Mouse (Mus musculus) hindbrain, postnatal 0 days (tissue): ENCODE measurements at regions not wholly inside any gene's neighbourhood (a gene's known extent, or its start where the extent isn't known, plus 50 kb on each side); places are given as distances from the start of the nearest gene placed in this dataset.
"Not testable (repeated sequence)": the region's sequence is repeated elsewhere in the genome, so short reads cannot be mapped to it uniquely, and the experiment has no call there.

ENCODE experiments used
- ATAC-seq: fragments of 200-750 bp; cut with Nextera tagmentation; 2 replicates; pipeline ENCODE4 v1.8.0; 2017; ENCODE audit warnings: mild to moderate bottlenecking, moderate TSS enrichment, moderate library complexity
- DNase-seq: peaks from one replicate; pipeline ENCODE4 v3.0.0-alpha.2; 2015; ENCODE audit warnings: low spot score
- H3K27ac ChIP-seq: fragments of 300-500 bp; sonication (generic); 2 replicates; pipeline ENCODE4 v1.5.1; 2014; ENCODE audit warnings: mild to moderate bottlenecking
- H3K27me3 ChIP-seq: fragments of 300-500 bp; sonication (generic); 2 replicates; pipeline ENCODE4 v1.6.1; 2014; ENCODE audit warnings: low read length, mixed read lengths; ENCODE audit not compliant: insufficient read depth
- H3K36me3 ChIP-seq: fragments of 300-500 bp; sonication (generic); 2 replicates; pipeline ENCODE4 v1.6.1; 2014; ENCODE audit warnings: low read length, mixed read lengths; ENCODE audit not compliant: insufficient read depth
- H3K4me1 ChIP-seq: fragments of 300-500 bp; sonication (generic); 2 replicates; pipeline ENCODE4 v1.6.1; 2014; ENCODE audit warnings: antibody characterized with exemption, low read length, mixed read lengths; ENCODE audit not compliant: insufficient read depth
- H3K4me2 ChIP-seq: fragments of 300-500 bp; sonication (generic); 2 replicates; pipeline ENCODE4 v1.6.1; 2014; ENCODE audit warnings: low read depth, mild to moderate bottlenecking, low read length, moderate library complexity, mixed read lengths
- H3K4me3 ChIP-seq: fragments of 300-500 bp; sonication (generic); 2 replicates; pipeline ENCODE4 v1.5.1; 2014; ENCODE audit warnings: low read length
- H3K9ac ChIP-seq: fragments of 300-500 bp; sonication (generic); replicated peaks from 2 replicates; pipeline ENCODE4 v1.6.1; 2014; ENCODE audit warnings: mild to moderate bottlenecking, low read length, moderate library complexity, mixed read lengths
- H3K9me3 ChIP-seq: fragments of 300-500 bp; sonication (generic); 2 replicates; pipeline ENCODE4 v1.6.1; 2016; ENCODE audit warnings: low read length, mixed read lengths
- CTCF ChIP-seq: IDR thresholded peaks from 2 replicates; pipeline ENCODE4 v1.5.1; 2016; ENCODE audit warnings: antibody characterized with exemption, control low read depth, low read depth
- WGBS: fragments of 180-500 bp; shearing (Covaris S2); extraction: QIAGEN DNeasy Blood & Tissue Kit; methylation state at CpG from one replicate; pipeline ENCODE4 v1.1.7; 2014; 5-methylcytosine and 5-hydroxymethylcytosine counted together

- 95% methylated on average over 1 of the region's 1 CpGs for WGBS
- not testable (repeated sequence) for H3K27me3 ChIP-seq, H3K4me2 ChIP-seq, H3K27ac ChIP-seq, H3K36me3 ChIP-seq, H3K9me3 ChIP-seq, H3K4me1 ChIP-seq, DNase-seq, ATAC-seq, H3K4me3 ChIP-seq, H3K9ac ChIP-seq
Measured at GRCm38 (mm10) chr12:119708715-119709114, 236.9 kb upstream of the Tmem196 start.

- Histone ChIP-seq H3K9ac (no peak overlapping the region), H3K4me1 (no peaks in the 10 kb centered on the region), H3K9me3 (no peaks in the 10 kb centered on the region), H3K27me3 (no peaks in the 10 kb centered on the region), H3K27ac (no peak overlapping the region), H3K36me3 (no peaks in the 10 kb centered on the region), H3K4me2 (no peak overlapping the region), H3K4me3 (no peak overlapping the region)
- DNase-seq (no peak), ATAC-seq (no peak)
- TF ChIP-seq CTCF, result no peak
- WGBS, result 46% methylated on average over 2 of the region's 2 CpGs
Measured at GRCm38 (mm10) chr12:119730789-119731188, 214.8 kb upstream of the Tmem196 start.

GRCm38 (mm10) chr12:119762580-119762979 lies 183.0 kb upstream of the Tmem196 start:
- DNase-seq, result peak; percentile 6
- Histone ChIP-seq H3K4me2 (no peak overlapping the region), H3K4me3 (no peak overlapping the region), H3K9me3 (no peaks in the 10 kb centered on the region), H3K27ac (no peak overlapping the region), H3K27me3 (no peaks in the 10 kb centered on the region), H3K4me1 (no peaks in the 10 kb centered on the region), H3K36me3 (no peaks in the 10 kb centered on the region), H3K9ac (no peak overlapping the region)
- no peak for TF ChIP-seq CTCF
- no peak for ATAC-seq
- 47% methylated on average over 1 of the region's 1 CpGs for WGBS

- Histone ChIP-seq H3K4me3 (no peak overlapping the region), H3K4me2 (no peak overlapping the region), H3K9ac (no peak overlapping the region), H3K27ac (no peak overlapping the region), H3K4me1 (no peaks in the 10 kb centered on the region), H3K9me3 (no peaks in the 10 kb centered on the region), H3K36me3 (no peaks in the 10 kb centered on the region), H3K27me3 (no peaks in the 10 kb centered on the region)
- 69% methylated on average over 2 of the region's 2 CpGs for WGBS
- no peak for TF ChIP-seq CTCF
- peak; percentile 9 for DNase-seq
- ATAC-seq, result no peak
Measured at GRCm38 (mm10) chr12:119763292-119763976, 182.2 kb upstream of the Tmem196 start.

GRCm38 (mm10) chr12:119777559-119777958 lies 168.1 kb upstream of the Tmem196 start:
- Histone ChIP-seq H3K36me3 (no peaks in the 10 kb centered on the region), H3K4me2 (no peak overlapping the region), H3K9ac (no peak overlapping the region), H3K4me3 (no peak overlapping the region), H3K4me1 (no peaks in the 10 kb centered on the region), H3K27ac (no peak overlapping the region), H3K9me3 (no peaks in the 10 kb centered on the region), H3K27me3 (no peaks in the 10 kb centered on the region)
- ATAC-seq (no peak), DNase-seq (no peak)
- WGBS, result 11% methylated on average over 2 of the region's 2 CpGs
- no peak for TF ChIP-seq CTCF

GRCm38 (mm10) chr12:119807692-119808091 lies 137.9 kb upstream of the Tmem196 start:
- ATAC-seq (no peak), DNase-seq (no peak)
- no peak for TF ChIP-seq CTCF
- Histone ChIP-seq H3K4me3 (no peak overlapping the region), H3K27ac (no peak overlapping the region), H3K27me3 (no peaks in the 10 kb centered on the region), H3K9ac (no peak overlapping the region), H3K4me1 (no peaks in the 10 kb centered on the region), H3K9me3 (no peaks in the 10 kb centered on the region), H3K36me3 (no peaks in the 10 kb centered on the region), H3K4me2 (no peak overlapping the region)
- 71% methylated on average over 1 of the region's 1 CpGs for WGBS

- ATAC-seq, result no peak
- Histone ChIP-seq H3K9ac (no peak overlapping the region), H3K9me3 (no peaks in the 10 kb centered on the region), H3K4me3 (no peak overlapping the region), H3K36me3 (no peaks in the 10 kb centered on the region), H3K4me1 (no peaks in the 10 kb centered on the region), H3K27ac (no peak overlapping the region), H3K4me2 (no peak overlapping the region), H3K27me3 (no peaks in the 10 kb centered on the region)
- no peak for TF ChIP-seq CTCF
- no peak for DNase-seq
Measured at GRCm38 (mm10) chr12:119816225-119816624, 129.4 kb upstream of the Tmem196 start.
